Mouse (Mus musculus): ENCODE results near the gene Rbm19. TPM values are rescaled to one million over a fixed set of nuclear protein-coding genes. Genes with fewer than 3 reads are reported as not detected.
"Not testable (repeated sequence)": the region's sequence is repeated elsewhere in the genome, so short reads cannot be mapped to it uniquely, and the experiment has no call there.

Gene Rbm19
- polyA plus RNA-seq, 1 experiment from 2014 or later: 22.4 TPM

DNA sequence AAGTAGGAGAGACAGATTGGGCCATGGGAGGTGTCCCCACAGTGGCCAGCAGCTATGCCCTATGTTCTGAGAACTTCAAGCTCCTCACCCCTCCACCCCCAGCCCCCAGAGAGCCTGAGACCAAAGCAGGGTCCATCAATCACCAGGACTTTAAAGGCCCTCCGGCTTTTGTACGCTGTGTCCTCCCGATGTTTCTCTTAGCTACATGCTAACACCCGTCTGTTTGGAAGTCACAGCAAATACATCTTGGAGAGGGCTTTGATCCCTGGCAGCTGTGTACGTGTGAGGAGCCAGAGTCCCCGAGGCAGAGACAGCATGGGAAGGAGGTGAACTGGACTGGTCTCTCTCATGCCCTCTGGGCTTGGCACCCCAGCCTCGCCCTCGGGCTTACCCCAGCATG lies 14.2 kb upstream of the Rbm19 start:
- Histone ChIP-seq H3K9me3 (replicated peaks; ENCODE audit: control insufficient read depth, low read length) (no peaks in the 10 kb centered on the region), H3K27ac (ENCODE audit: low read length) (no peak overlapping the region), H3K9ac (ENCODE audit: low read length) (no peak overlapping the region), H3K27me3 (ENCODE audit: control insufficient read depth, insufficient read depth, low read length) (no peaks in the 10 kb centered on the region), H3K4me1 (ENCODE audit: control insufficient read depth, insufficient read depth, low read length) (no peaks in the 10 kb centered on the region), H3K4me3 (replicated peaks; ENCODE audit: low read length) (no peak overlapping the region), H3K36me3 (ENCODE audit: control insufficient read depth, insufficient read depth, low read length) (no peaks in the 10 kb centered on the region), H3K4me2 (ENCODE audit: low read depth, low read length) (no peak overlapping the region)
- ATAC-seq (ENCODE audit: insufficient read depth, low FRiP score): no peak
- 39% methylated on average over 8 of the region's 8 CpGs for WGBS

DNA sequence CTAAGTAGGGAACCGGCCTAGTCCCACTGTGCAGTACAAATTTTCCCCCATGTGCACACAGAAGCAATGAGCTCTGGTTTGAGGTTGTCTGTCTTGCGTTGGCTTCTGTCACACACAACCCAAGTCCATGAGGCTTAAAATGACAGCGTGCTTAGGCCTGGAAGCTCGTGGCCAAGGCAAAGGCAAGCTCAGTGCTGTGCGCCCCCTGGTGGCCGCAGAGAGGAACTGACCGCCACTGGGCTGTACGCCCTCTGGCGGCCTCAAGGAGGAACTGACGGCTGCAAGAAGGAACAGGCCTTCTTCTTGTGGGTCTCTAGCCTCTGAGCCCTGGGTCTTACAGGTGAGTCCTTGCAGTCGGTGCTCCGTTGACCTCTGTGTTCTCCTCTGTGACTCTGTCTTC lies 13.5 kb upstream of the Rbm19 start:
- no peak for ATAC-seq (ENCODE audit: insufficient read depth, low FRiP score)
- H3K27ac ChIP-seq (ENCODE audit: low read length): no peak overlapping the region
- H3K36me3 ChIP-seq (ENCODE audit: control insufficient read depth, insufficient read depth, low read length): no peaks in the 10 kb centered on the region
- H3K27me3 ChIP-seq (ENCODE audit: control insufficient read depth, insufficient read depth, low read length): no peaks in the 10 kb centered on the region
- H3K9ac ChIP-seq (ENCODE audit: low read length): no peak overlapping the region
- no peaks in the 10 kb centered on the region for H3K9me3 ChIP-seq (replicated peaks; ENCODE audit: control insufficient read depth, low read length)
- WGBS: 12% methylated on average over 12 of the region's 12 CpGs
- H3K4me2 ChIP-seq (ENCODE audit: low read depth, low read length): no peak overlapping the region
- no peaks in the 10 kb centered on the region for H3K4me1 ChIP-seq (ENCODE audit: control insufficient read depth, insufficient read depth, low read length)
- H3K4me3 ChIP-seq (replicated peaks; ENCODE audit: low read length): no peak overlapping the region

DNA sequence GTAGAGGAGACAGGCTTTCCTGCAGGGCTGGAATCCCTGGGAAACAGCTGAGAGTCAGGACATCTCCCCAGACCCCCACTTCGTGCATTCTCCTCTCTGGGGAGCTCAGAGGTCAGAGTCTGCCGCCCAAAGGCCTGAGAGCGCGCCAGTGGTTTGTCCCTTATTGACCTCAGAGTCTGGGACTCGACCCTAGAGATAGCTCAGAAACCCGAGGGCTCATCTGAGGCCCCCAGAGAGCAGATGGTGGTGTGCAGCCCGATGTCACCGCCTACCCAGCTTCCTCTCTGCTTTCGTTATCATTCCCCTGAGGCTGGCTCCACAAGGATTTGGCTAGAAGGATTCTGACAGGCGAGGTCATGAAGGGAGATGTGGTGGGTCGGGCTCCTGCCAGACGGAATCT lies 12.8 kb upstream of the Rbm19 start:
- Histone ChIP-seq H3K36me3 (ENCODE audit: control insufficient read depth, insufficient read depth, low read length) (no peaks in the 10 kb centered on the region), H3K4me2 (ENCODE audit: low read depth, low read length) (no peak overlapping the region), H3K27me3 (ENCODE audit: control insufficient read depth, insufficient read depth, low read length) (no peaks in the 10 kb centered on the region), H3K9me3 (replicated peaks; ENCODE audit: control insufficient read depth, low read length) (no peaks in the 10 kb centered on the region), H3K27ac (ENCODE audit: low read length) (no peak overlapping the region), H3K4me1 (ENCODE audit: control insufficient read depth, insufficient read depth, low read length) (no peaks in the 10 kb centered on the region), H3K4me3 (replicated peaks; ENCODE audit: low read length) (no peak overlapping the region), H3K9ac (ENCODE audit: low read length) (no peak overlapping the region)
- ATAC-seq (ENCODE audit: insufficient read depth, low FRiP score): no peak
- 41% methylated on average over 12 of the region's 12 CpGs for WGBS

DNA sequence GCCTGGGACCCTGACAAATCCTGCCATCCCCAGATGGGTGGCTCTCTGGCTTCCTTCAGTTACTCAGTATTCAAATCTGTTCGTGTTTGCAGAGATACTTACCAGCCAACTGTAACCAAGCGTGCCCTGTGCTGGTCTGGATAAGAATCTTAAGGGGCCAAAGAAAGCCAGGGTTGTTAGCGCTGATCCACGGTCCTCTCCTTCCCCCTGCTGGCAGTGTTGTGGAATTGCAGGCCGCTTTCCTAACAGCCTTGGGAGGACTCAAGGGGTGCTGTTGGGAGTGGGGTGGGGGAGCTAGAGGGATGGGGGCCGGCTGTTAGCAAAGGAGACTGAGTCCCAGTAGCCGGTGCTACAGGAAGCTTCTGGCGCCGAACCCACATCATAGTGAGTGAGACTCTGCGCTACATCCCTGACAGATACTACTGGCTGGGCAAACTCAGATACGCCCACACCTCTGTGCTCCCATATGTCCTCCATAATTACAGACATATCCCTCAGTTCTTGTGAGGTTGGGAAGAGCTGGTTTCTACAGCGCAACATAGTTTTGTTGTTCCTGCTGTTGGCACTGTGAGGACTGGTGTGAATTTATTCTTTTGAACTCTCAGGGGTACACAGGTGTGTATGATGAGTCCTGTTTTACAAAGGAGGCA lies 9.7 kb upstream of the Rbm19 start:
- H3K4me1 ChIP-seq (ENCODE audit: control insufficient read depth, insufficient read depth, low read length): no peaks in the 10 kb centered on the region
- H3K27ac ChIP-seq (ENCODE audit: low read length): no peak overlapping the region
- no peak overlapping the region for H3K4me3 ChIP-seq (replicated peaks; ENCODE audit: low read length)
- no peaks in the 10 kb centered on the region for H3K36me3 ChIP-seq (ENCODE audit: control insufficient read depth, insufficient read depth, low read length)
- no peak for ATAC-seq (ENCODE audit: insufficient read depth, low FRiP score)
- H3K4me2 ChIP-seq (ENCODE audit: low read depth, low read length): no peak overlapping the region
- 23% methylated on average over 12 of the region's 12 CpGs for WGBS
- H3K27me3 ChIP-seq (ENCODE audit: control insufficient read depth, insufficient read depth, low read length): no peaks in the 10 kb centered on the region
- H3K9me3 ChIP-seq (replicated peaks; ENCODE audit: control insufficient read depth, low read length): no peaks in the 10 kb centered on the region
- H3K9ac ChIP-seq (ENCODE audit: low read length): no peak overlapping the region

DNA sequence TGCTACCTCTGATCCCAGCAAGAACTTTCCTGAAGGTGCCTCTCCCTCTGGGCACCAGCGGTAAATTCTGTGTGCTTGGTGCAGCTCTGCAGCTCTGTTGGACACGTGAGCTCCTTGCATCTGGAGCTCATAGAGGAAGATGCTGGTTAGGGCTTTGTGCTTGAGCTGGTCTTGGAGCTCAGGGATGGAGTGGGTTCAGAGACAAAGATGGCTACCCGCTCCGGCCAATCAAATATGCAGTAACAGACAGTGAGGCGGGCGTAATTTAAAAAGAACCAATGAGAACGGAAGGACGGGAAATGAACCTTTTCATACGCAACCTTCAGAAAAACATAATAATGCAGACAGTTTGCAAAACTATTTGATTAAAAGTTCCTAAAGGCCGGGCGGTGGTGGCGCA lies 1.9 kb upstream of the Rbm19 start:
- no peaks in the 10 kb centered on the region for H3K27me3 ChIP-seq (ENCODE audit: control insufficient read depth, insufficient read depth, low read length)
- no peak for ATAC-seq (ENCODE audit: insufficient read depth, low FRiP score)
- no peaks in the 10 kb centered on the region for H3K9me3 ChIP-seq (replicated peaks; ENCODE audit: control insufficient read depth, low read length)
- 80% methylated on average over 12 of the region's 12 CpGs for WGBS
- H3K27ac ChIP-seq (ENCODE audit: low read length): no peak overlapping the region
- no peak overlapping the region for H3K9ac ChIP-seq (ENCODE audit: low read length)
- H3K4me1 ChIP-seq (ENCODE audit: control insufficient read depth, insufficient read depth, low read length): peaks cover 6% of the 10 kb centered on the region
- H3K4me2 ChIP-seq (ENCODE audit: low read depth, low read length): no peak overlapping the region
- H3K4me3 ChIP-seq (replicated peaks; ENCODE audit: low read length): no peak overlapping the region
- H3K36me3 ChIP-seq (ENCODE audit: control insufficient read depth, insufficient read depth, low read length): no peaks in the 10 kb centered on the region

DNA sequence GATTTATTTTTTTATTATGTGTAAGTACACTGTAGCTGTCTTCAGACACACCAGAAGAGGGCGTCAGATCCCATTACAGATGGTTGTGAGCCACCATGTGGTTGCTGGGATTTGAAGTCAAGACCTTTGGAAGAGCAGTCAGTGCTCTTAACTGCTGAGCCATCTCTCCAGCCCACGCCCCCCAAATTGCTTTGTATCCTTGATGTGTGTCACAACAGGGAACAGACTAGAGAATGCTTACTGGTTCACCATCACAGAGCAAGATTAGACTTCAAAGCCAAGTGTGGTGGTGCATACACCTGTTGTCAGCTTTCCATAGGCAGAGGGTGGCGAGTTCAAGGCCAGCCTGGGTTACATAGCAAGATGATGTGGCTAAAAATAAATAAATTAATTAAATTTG lies 896 bp downstream of the Rbm19 start:
- not testable (repeated sequence) for H3K9me3 ChIP-seq (replicated peaks; ENCODE audit: control insufficient read depth, low read length); H3K4me1 ChIP-seq (ENCODE audit: control insufficient read depth, insufficient read depth, low read length); H3K9ac ChIP-seq (ENCODE audit: low read length); H3K27ac ChIP-seq (ENCODE audit: low read length); ATAC-seq (ENCODE audit: insufficient read depth, low FRiP score); H3K27me3 ChIP-seq (ENCODE audit: control insufficient read depth, insufficient read depth, low read length)
- WGBS: 46% methylated on average over 3 of the region's 3 CpGs
- peaks cover 11% of the 10 kb centered on the region for H3K36me3 ChIP-seq (ENCODE audit: control insufficient read depth, insufficient read depth, low read length)
- peak overlapping the region; percentile 89 for H3K4me3 ChIP-seq (replicated peaks; ENCODE audit: low read length)
- peak overlapping the region; percentile 95 for H3K4me2 ChIP-seq (ENCODE audit: low read depth, low read length)

DNA sequence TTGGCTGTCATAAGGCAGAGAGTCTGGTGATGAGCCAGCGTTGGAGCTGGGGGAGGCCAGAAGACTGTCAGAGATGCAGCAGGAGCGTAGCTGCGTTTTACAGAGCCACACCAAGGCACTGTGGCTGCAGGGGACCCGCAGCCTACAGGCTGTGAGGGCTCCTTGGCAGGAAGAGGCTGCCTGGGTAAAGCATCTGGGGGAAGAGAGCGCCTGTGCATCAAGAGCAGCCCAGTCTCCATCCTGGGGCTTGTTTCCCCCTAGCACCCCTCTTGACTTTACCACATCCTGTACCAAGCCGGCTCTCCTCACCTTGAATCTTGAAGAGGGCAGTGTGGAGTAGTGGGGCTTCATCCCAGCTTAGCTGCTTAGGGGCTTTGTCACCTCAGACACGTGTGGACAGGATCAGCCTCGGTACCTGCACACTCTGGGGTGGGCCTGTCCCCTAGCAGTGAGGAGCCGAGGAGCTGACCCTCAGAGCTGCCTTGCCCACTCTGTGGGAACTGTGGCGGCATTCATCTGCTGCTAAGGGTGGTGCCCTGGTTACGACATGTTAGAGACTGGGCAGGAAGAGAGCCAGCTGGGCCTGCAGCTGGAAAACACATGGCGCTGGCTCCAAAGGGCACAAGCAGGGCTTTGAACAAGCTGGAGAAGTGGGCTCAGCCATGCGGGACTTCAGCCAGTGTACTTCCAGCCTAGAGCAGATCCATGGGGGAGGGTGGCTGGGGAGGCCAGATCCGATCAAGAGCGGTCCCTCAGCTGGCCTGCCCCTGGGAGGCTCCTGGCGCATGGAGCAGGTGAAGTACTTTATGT lies 8.8 kb downstream of the Rbm19 start:
- no peaks in the 10 kb centered on the region for H3K4me1 ChIP-seq (ENCODE audit: control insufficient read depth, insufficient read depth, low read length)
- no peak overlapping the region for H3K27ac ChIP-seq (ENCODE audit: low read length)
- no peak for ATAC-seq (ENCODE audit: insufficient read depth, low FRiP score)
- H3K9ac ChIP-seq (ENCODE audit: low read length): no peak overlapping the region
- H3K36me3 ChIP-seq (ENCODE audit: control insufficient read depth, insufficient read depth, low read length): peaks cover 22% of the 10 kb centered on the region
- 87% methylated on average over 16 of the region's 16 CpGs for WGBS
- no peaks in the 10 kb centered on the region for H3K27me3 ChIP-seq (ENCODE audit: control insufficient read depth, insufficient read depth, low read length)
- no peak overlapping the region for H3K4me3 ChIP-seq (replicated peaks; ENCODE audit: low read length)
- H3K4me2 ChIP-seq (ENCODE audit: low read depth, low read length): no peak overlapping the region
- H3K9me3 ChIP-seq (replicated peaks; ENCODE audit: control insufficient read depth, low read length): no peaks in the 10 kb centered on the region

DNA sequence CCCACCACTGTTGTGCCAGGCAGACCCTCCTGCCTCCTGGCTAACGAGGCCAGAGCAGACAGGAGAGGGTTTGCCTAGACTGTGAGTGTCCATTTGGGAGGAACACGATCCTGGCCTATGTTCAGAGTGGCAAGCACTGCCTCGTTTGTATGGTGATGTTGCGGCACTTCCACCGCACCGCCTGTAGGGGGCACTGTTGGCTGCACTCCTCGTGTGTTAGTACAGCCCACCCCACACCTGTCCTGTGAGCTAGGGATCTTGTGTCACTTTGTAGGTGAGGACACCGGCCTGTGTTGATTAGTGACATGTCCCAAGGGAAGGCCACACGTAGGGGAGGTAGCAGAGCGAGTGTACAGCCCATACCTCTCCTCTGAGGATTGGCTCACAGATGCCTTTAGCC lies 11.4 kb downstream of the Rbm19 start:
- Histone ChIP-seq H3K36me3 (ENCODE audit: control insufficient read depth, insufficient read depth, low read length) (peaks cover 16% of the 10 kb centered on the region), H3K9me3 (replicated peaks; ENCODE audit: control insufficient read depth, low read length) (no peaks in the 10 kb centered on the region), H3K27me3 (ENCODE audit: control insufficient read depth, insufficient read depth, low read length) (no peaks in the 10 kb centered on the region), H3K9ac (ENCODE audit: low read length) (no peak overlapping the region), H3K27ac (ENCODE audit: low read length) (no peak overlapping the region), H3K4me3 (replicated peaks; ENCODE audit: low read length) (no peak overlapping the region), H3K4me1 (ENCODE audit: control insufficient read depth, insufficient read depth, low read length) (no peaks in the 10 kb centered on the region), H3K4me2 (ENCODE audit: low read depth, low read length) (no peak overlapping the region)
- ATAC-seq (ENCODE audit: insufficient read depth, low FRiP score): no peak
- 56% methylated on average over 10 of the region's 10 CpGs for WGBS

DNA sequence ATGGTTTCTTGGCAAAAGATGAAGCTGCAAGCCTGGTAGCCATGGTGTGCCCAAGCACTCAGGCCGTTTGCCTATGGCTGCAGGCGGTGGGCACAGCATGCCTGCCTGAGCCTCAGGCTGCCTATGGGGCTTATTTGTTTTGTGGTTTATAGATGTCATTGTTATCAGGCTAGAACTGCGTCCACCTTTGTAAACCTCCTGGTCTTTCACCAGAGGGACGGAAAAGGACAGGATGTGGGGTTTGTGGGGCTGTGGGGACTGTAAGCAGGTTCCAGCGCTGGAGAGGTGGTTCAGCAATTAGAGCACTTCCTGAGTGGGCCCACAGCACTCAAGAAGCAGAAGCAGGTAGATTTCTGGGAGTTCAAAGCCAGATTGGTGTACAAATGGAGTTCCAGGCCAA lies 12.2 kb downstream of the Rbm19 start:
- Histone ChIP-seq H3K4me1 (ENCODE audit: control insufficient read depth, insufficient read depth, low read length) (no peaks in the 10 kb centered on the region), H3K27ac (ENCODE audit: low read length) (no peak overlapping the region), H3K9ac (ENCODE audit: low read length) (no peak overlapping the region), H3K9me3 (replicated peaks; ENCODE audit: control insufficient read depth, low read length) (no peaks in the 10 kb centered on the region), H3K27me3 (ENCODE audit: control insufficient read depth, insufficient read depth, low read length) (no peaks in the 10 kb centered on the region), H3K4me3 (replicated peaks; ENCODE audit: low read length) (no peak overlapping the region), H3K4me2 (ENCODE audit: low read depth, low read length) (no peak overlapping the region), H3K36me3 (ENCODE audit: control insufficient read depth, insufficient read depth, low read length) (peaks cover 11% of the 10 kb centered on the region)
- 78% methylated on average over 5 of the region's 5 CpGs for WGBS
- ATAC-seq (ENCODE audit: insufficient read depth, low FRiP score): no peak
